Mouse (Mus musculus): ENCODE measurements around the gene Isx. TPM values are rescaled to one million over a fixed set of nuclear protein-coding genes. Genes with fewer than 3 reads are reported as not detected.

Gene Isx
- polyA plus RNA-seq, 1 experiment from 2014 or later: not detected

- WGBS: 84% methylated on average over 2 of the region's 2 CpGs
- Histone ChIP-seq H3K4me3 (no peak overlapping the region), H3K9me3 (no peaks in the 10 kb centered on the region), H3K27me3 (replicated peaks; ENCODE audit: low read depth, poor library complexity, severe bottlenecking) (no peaks in the 10 kb centered on the region), H3K4me1 (peaks cover 5% of the 10 kb centered on the region; the same call in 1 of the 2 replicates), H3K27ac (replicated peaks) (no peak overlapping the region), H3K36me3 (replicated peaks) (no peaks in the 10 kb centered on the region)
- DNase-seq (ENCODE audit: low spot score): no peak
These were observed 10.4 kb upstream of the Isx start for GRCm38 (mm10) chr8:74862598-74862997.

- H3K27me3 ChIP-seq (replicated peaks; ENCODE audit: low read depth, poor library complexity, severe bottlenecking): no peaks in the 10 kb centered on the region
- 81% methylated on average over 4 of the region's 4 CpGs for WGBS
- no peak for DNase-seq (ENCODE audit: low spot score)
- peaks cover 6% of the 10 kb centered on the region; the same call in 1 of the 2 replicates for H3K4me1 ChIP-seq
- H3K27ac ChIP-seq (replicated peaks): no peak overlapping the region
- no peaks in the 10 kb centered on the region for H3K36me3 ChIP-seq (replicated peaks)
- no peaks in the 10 kb centered on the region for H3K9me3 ChIP-seq
- no peak overlapping the region for H3K4me3 ChIP-seq
These were observed 2.5 kb upstream of the Isx start for GRCm38 (mm10) chr8:74870346-74870949.

GRCm38 (mm10) chr8:74871686-74872085 is 1.3 kb upstream of the Isx start:
- Histone ChIP-seq H3K4me1 (peaks cover 6% of the 10 kb centered on the region; the same call in 1 of the 2 replicates), H3K4me3 (no peak overlapping the region), H3K27ac (replicated peaks) (no peak overlapping the region), H3K27me3 (replicated peaks; ENCODE audit: low read depth, poor library complexity, severe bottlenecking) (no peaks in the 10 kb centered on the region), H3K36me3 (replicated peaks) (no peaks in the 10 kb centered on the region), H3K9me3 (no peaks in the 10 kb centered on the region)
- DNase-seq (ENCODE audit: low spot score): no peak
- WGBS: 70% methylated on average over 4 of the region's 4 CpGs

GRCm38 (mm10) chr8:74872151-74872823 is 686 bp upstream of the Isx start:
- DNase-seq (ENCODE audit: low spot score): no peak
- WGBS: 90% methylated on average over 7 of the region's 7 CpGs

GRCm38 (mm10) chr8:74874565-74874964 is 1.6 kb downstream of the Isx start:
- no peak for DNase-seq (ENCODE audit: low spot score)
- WGBS: 64% methylated on average over 2 of the region's 2 CpGs
- H3K4me3 ChIP-seq: no peak overlapping the region
- H3K36me3 ChIP-seq (replicated peaks): no peaks in the 10 kb centered on the region
- no peaks in the 10 kb centered on the region for H3K27me3 ChIP-seq (replicated peaks; ENCODE audit: low read depth, poor library complexity, severe bottlenecking)
- no peaks in the 10 kb centered on the region for H3K4me1 ChIP-seq
- H3K27ac ChIP-seq (replicated peaks): no peak overlapping the region
- H3K9me3 ChIP-seq: no peaks in the 10 kb centered on the region

More at GRCm38 (mm10) chr8:74872151-74872823, 686 bp upstream of the Isx start:
- no peak overlapping the region for H3K27ac ChIP-seq (replicated peaks)
- no peak overlapping the region for H3K4me3 ChIP-seq
- no peaks in the 10 kb centered on the region for H3K27me3 ChIP-seq (replicated peaks; ENCODE audit: low read depth, poor library complexity, severe bottlenecking)
- H3K4me1 ChIP-seq: peaks cover 5% of the 10 kb centered on the region; the same call in 1 of the 2 replicates
- H3K9me3 ChIP-seq: no peaks in the 10 kb centered on the region
- no peaks in the 10 kb centered on the region for H3K36me3 ChIP-seq (replicated peaks)

- H3K4me1 ChIP-seq: 0 out of 2 replicates have a peak, but pooled peaks cover 4% of the 10 kb centered on the region
- DNase-seq (ENCODE audit: low spot score): no peak
- H3K36me3 ChIP-seq (replicated peaks): no peaks in the 10 kb centered on the region
- H3K27ac ChIP-seq (replicated peaks): no peak overlapping the region
- H3K27me3 ChIP-seq (replicated peaks; ENCODE audit: low read depth, poor library complexity, severe bottlenecking): no peaks in the 10 kb centered on the region
- H3K4me3 ChIP-seq: no peak overlapping the region
- H3K9me3 ChIP-seq: no peaks in the 10 kb centered on the region
- 88% methylated on average over 3 of the region's 3 CpGs for WGBS
These were observed 5.7 kb downstream of the Isx start for GRCm38 (mm10) chr8:74878637-74879036.

GRCm38 (mm10) chr8:74888763-74889162 is 15.8 kb downstream of the Isx start:
- Histone ChIP-seq H3K36me3 (replicated peaks) (no peaks in the 10 kb centered on the region), H3K4me1 (no peaks in the 10 kb centered on the region), H3K4me3 (no peak overlapping the region), H3K27me3 (replicated peaks; ENCODE audit: low read depth, poor library complexity, severe bottlenecking) (no peaks in the 10 kb centered on the region), H3K27ac (replicated peaks) (no peak overlapping the region), H3K9me3 (no peaks in the 10 kb centered on the region)
- no peak for DNase-seq (ENCODE audit: low spot score)
- WGBS: 93% methylated on average over 1 of the region's 1 CpGs

- DNase-seq (ENCODE audit: low spot score): no peak
- H3K4me1 ChIP-seq: no peaks in the 10 kb centered on the region
- WGBS: 76% methylated on average over 5 of the region's 5 CpGs
These were observed 18.1 kb downstream of the Isx start for GRCm38 (mm10) chr8:74891030-74891429.

GRCm38 (mm10) chr8:74896302-74896701 is 23.3 kb downstream of the Isx start:
- Histone ChIP-seq H3K4me3 (no peak overlapping the region), H3K9me3 (no peaks in the 10 kb centered on the region), H3K27me3 (replicated peaks; ENCODE audit: low read depth, poor library complexity, severe bottlenecking) (no peaks in the 10 kb centered on the region), H3K27ac (replicated peaks) (no peak overlapping the region), H3K4me1 (no peaks in the 10 kb centered on the region), H3K36me3 (replicated peaks) (no peaks in the 10 kb centered on the region)
- 81% methylated on average over 1 of the region's 1 CpGs for WGBS
- DNase-seq (ENCODE audit: low spot score): no peak

More at GRCm38 (mm10) chr8:74891030-74891429, 18.1 kb downstream of the Isx start:
- Histone ChIP-seq H3K4me3 (no peak overlapping the region), H3K27ac (replicated peaks) (no peak overlapping the region), H3K9me3 (no peaks in the 10 kb centered on the region), H3K36me3 (replicated peaks) (no peaks in the 10 kb centered on the region), H3K27me3 (replicated peaks; ENCODE audit: low read depth, poor library complexity, severe bottlenecking) (no peaks in the 10 kb centered on the region)

GRCm38 (mm10) chr8:74897315-74897714 is 24.3 kb downstream of the Isx start:
- DNase-seq (ENCODE audit: low spot score): no peak
- no peaks in the 10 kb centered on the region for H3K36me3 ChIP-seq (replicated peaks)
- 67% methylated on average over 2 of the region's 2 CpGs for WGBS
- no peak overlapping the region for H3K4me3 ChIP-seq
- no peaks in the 10 kb centered on the region for H3K27me3 ChIP-seq (replicated peaks; ENCODE audit: low read depth, poor library complexity, severe bottlenecking)
- H3K27ac ChIP-seq (replicated peaks): no peak overlapping the region
- H3K9me3 ChIP-seq: no peaks in the 10 kb centered on the region
- no peaks in the 10 kb centered on the region for H3K4me1 ChIP-seq

GRCm38 (mm10) chr8:74899796-74900195 is 26.8 kb downstream of the Isx start:
- Histone ChIP-seq H3K36me3 (replicated peaks) (no peaks in the 10 kb centered on the region), H3K9me3 (no peaks in the 10 kb centered on the region), H3K27ac (replicated peaks) (no peak overlapping the region), H3K4me1 (peaks cover 7% of the 10 kb centered on the region), H3K27me3 (replicated peaks; ENCODE audit: low read depth, poor library complexity, severe bottlenecking) (no peaks in the 10 kb centered on the region), H3K4me3 (no peak overlapping the region)
- DNase-seq (ENCODE audit: low spot score): no peak
- WGBS: 86% methylated on average over 3 of the region's 3 CpGs

- H3K27me3 ChIP-seq (replicated peaks; ENCODE audit: low read depth, poor library complexity, severe bottlenecking): no peaks in the 10 kb centered on the region
- peaks cover 7% of the 10 kb centered on the region for H3K4me1 ChIP-seq
- no peaks in the 10 kb centered on the region for H3K9me3 ChIP-seq
- no peak overlapping the region for H3K27ac ChIP-seq (replicated peaks)
- H3K4me3 ChIP-seq: no peak overlapping the region
- no peaks in the 10 kb centered on the region for H3K36me3 ChIP-seq (replicated peaks)
- DNase-seq (ENCODE audit: low spot score): no peak
- 87% methylated on average over 1 of the region's 1 CpGs for WGBS
These were observed 28.8 kb downstream of the Isx start for GRCm38 (mm10) chr8:74901765-74902164.

All from embryonic facial prominence, embryonic 10.5 days (tissue).